Mouse (Mus musculus) forebrain, embryonic 16.5 days (tissue): ENCODE measurements around the gene Jkamp. TPM values are rescaled to one million over a fixed set of nuclear protein-coding genes. Genes with fewer than 3 reads are reported as not detected.
A peak's percentile ranks its signal among the peaks of the same experiment; 100 is the strongest.

Experiments used
- ATAC-seq: fragments of 200-750 bp; cut with Nextera tagmentation; 2 replicates; pipeline ENCODE4 v1.8.0; 2017; ENCODE audit warnings: mild to moderate bottlenecking, moderate library complexity
- H3K27ac ChIP-seq: fragments of 300-500 bp; sonication (generic); 2 replicates; pipeline ENCODE4 v1.5.1; 2014; ENCODE audit warnings: low read length, control low read depth
- H3K27me3 ChIP-seq: fragments of 300-500 bp; sonication (generic); replicated peaks from 2 replicates; pipeline ENCODE4 v1.6.1; 2014; ENCODE audit warnings: low read length; ENCODE audit not compliant: control insufficient read depth, insufficient read depth
- H3K36me3 ChIP-seq: fragments of 300-500 bp; sonication (generic); 2 replicates; pipeline ENCODE4 v1.6.1; 2014; ENCODE audit not compliant: control insufficient read depth, insufficient read depth
- H3K4me1 ChIP-seq: fragments of 300-500 bp; sonication (generic); replicated peaks from 2 replicates; pipeline ENCODE4 v1.6.1; 2014; ENCODE audit warnings: low read length; ENCODE audit not compliant: control insufficient read depth, insufficient read depth
- H3K4me2 ChIP-seq: fragments of 300-500 bp; sonication (generic); 2 replicates; pipeline ENCODE4 v1.6.1; 2014; ENCODE audit warnings: mild to moderate bottlenecking, low read length, control low read depth
- H3K4me3 ChIP-seq: fragments of 300-500 bp; sonication (generic); replicated peaks from 2 replicates; pipeline ENCODE4 v1.5.1; 2014; ENCODE audit warnings: mild to moderate bottlenecking, low read length, control low read depth
- H3K9ac ChIP-seq: fragments of 300-500 bp; sonication (generic); replicated peaks from 2 replicates; pipeline ENCODE4 v1.6.1; 2014; ENCODE audit warnings: low read depth, low read length, control low read depth
- H3K9me3 ChIP-seq: fragments of 300-500 bp; sonication (generic); 2 replicates; pipeline ENCODE4 v1.6.1; 2016; ENCODE audit warnings: low read length; ENCODE audit not compliant: control insufficient read depth
- WGBS: fragments of 180-500 bp; shearing (Covaris S2); extraction: QIAGEN DNeasy Blood & Tissue Kit; methylation state at CpG from one replicate; pipeline ENCODE4 v1.1.7; 2014; 5-methylcytosine and 5-hydroxymethylcytosine counted together
- polyA plus RNA-seq: library from polyadenylated mRNA; unstranded; fragments of >200 nt; fragmentation: Nextera tagmentation; extraction: Ambion mirVana; gene quantifications from 2 replicates; pipeline ENCODE4 v1.2.1, GENCODE M21; 2015

The Jkamp gene
- polyA plus RNA-seq, 1 experiment from 2014 or later: 128 TPM

DNA sequence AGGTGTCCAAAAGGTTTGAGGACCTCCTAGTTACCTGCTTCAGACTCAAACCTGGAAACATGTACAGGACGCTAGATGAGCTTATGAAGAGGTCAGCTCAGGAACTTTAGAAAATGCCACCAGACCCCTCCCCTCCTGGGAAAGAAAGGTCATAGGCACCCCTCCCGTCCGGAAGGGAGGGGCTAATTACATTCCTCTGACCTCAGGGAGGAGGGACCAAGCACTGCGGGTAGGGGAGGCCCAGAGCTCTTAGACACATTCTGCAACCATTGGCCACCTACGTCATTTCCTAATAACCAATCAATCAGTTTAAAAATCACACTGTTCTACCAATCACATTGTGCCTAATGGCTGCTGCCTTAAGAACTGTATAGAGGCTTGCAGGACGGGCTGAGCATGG is 32.8 kb upstream of the Jkamp start:
- H3K4me2 ChIP-seq: no peak overlapping the region

DNA sequence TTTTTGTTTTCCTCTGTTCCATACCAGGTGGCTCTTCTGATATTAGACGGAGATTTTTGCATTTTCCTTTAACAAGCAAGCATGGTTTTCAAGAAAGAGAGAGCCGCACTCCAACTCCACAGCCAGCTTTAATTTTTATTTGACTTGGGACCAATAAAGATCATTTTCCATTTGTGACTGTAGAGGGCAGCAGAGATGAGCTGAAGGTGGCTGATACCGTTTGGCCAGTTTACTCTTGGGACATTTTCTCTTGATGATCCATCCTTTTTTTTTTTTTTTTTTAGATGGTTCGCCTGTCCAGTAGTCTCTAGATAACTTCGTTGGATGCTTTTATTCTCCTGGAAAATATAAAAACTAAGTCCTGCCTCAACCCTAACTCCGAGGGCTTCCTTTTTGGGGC is 32.1 kb upstream of the Jkamp start:
- no peak overlapping the region for H3K4me2 ChIP-seq
- no peak overlapping the region for H3K4me3 ChIP-seq
- no peak overlapping the region for H3K27ac ChIP-seq
- no peaks in the 10 kb centered on the region for H3K4me1 ChIP-seq
- H3K27me3 ChIP-seq: no peaks in the 10 kb centered on the region
- WGBS: 44% methylated on average over 6 of the region's 6 CpGs
- ATAC-seq: no peak
- H3K9ac ChIP-seq: no peak overlapping the region
- H3K9me3 ChIP-seq: no peaks in the 10 kb centered on the region
- no peaks in the 10 kb centered on the region for H3K36me3 ChIP-seq

More for the DNA sequence above, 32.8 kb upstream of the Jkamp start:
- 81% methylated on average over 6 of the region's 6 CpGs for WGBS
- Histone ChIP-seq H3K27me3 (no peaks in the 10 kb centered on the region), H3K4me3 (no peak overlapping the region), H3K36me3 (no peaks in the 10 kb centered on the region), H3K9ac (no peak overlapping the region), H3K27ac (no peak overlapping the region), H3K4me1 (no peaks in the 10 kb centered on the region), H3K9me3 (no peaks in the 10 kb centered on the region)
- ATAC-seq: no peak

DNA sequence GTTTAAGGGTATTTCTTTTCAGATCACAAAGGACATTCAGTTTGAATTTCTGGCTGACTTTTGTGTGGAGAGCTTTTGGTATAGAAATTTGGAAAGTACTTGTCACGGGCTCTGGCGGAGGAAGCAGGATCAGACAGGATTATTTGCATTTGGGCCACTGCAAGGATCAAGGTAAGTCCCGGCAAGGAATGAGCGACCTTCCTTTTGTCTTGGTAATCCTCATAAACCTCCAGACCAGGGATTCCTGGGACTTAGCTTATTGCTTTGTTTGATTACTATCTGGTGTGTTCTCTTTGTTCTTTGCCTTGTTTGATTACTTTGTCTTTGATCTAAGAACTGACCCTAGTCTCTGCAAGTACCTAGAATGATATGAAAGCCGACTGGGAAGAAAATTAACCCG is 31.5 kb upstream of the Jkamp start:
- H3K4me2 ChIP-seq: no peak overlapping the region
- H3K4me1 ChIP-seq: no peaks in the 10 kb centered on the region
- WGBS: 19% methylated on average over 6 of the region's 6 CpGs
- no peak for ATAC-seq
- H3K9me3 ChIP-seq: no peaks in the 10 kb centered on the region
- H3K9ac ChIP-seq: no peak overlapping the region
- H3K27ac ChIP-seq: no peak overlapping the region
- no peaks in the 10 kb centered on the region for H3K27me3 ChIP-seq
- no peaks in the 10 kb centered on the region for H3K36me3 ChIP-seq
- no peak overlapping the region for H3K4me3 ChIP-seq

DNA sequence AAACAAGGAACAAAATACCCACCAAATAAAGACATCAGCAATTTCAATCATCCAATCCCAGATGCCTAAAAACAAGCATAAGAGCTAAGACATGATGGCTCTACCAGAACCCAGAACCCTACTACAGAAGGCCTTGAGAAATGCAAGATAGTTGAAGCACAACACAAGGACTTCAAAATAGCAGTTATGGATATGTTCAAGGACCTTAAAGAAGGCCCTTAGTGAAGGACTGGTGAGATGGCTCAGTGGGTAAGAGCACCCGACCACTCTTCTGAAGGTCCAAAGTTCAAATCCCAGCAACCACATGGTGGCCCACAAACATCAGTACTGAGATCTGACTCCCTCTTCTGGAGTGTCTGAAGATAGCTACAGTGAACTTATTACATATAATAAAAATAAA is 27.6 kb upstream of the Jkamp start:
- ATAC-seq: no peak
- 93% methylated on average over 1 of the region's 1 CpGs for WGBS
- no peak overlapping the region for H3K4me2 ChIP-seq

GRCm38 (mm10) chr12:72069626-72070326 is 15.6 kb upstream of the Jkamp start:
- Histone ChIP-seq H3K4me1 (peaks cover 7% of the 10 kb centered on the region; the same call in 1 of the 2 replicates), H3K4me2 (peak overlapping the region; percentile 89), H3K9me3 (no peaks in the 10 kb centered on the region), H3K27me3 (peaks cover 8% of the 10 kb centered on the region; the same call in 1 of the 2 replicates), H3K27ac (no peak overlapping the region; the same call in 1 of the 2 replicates), H3K9ac (peak overlapping the region; percentile 80), H3K36me3 (no peaks in the 10 kb centered on the region), H3K4me3 (peak overlapping the region; percentile 80)
- WGBS: 4% methylated on average over 40 of the region's 40 CpGs
- ATAC-seq: peak; percentile 61; the same call in 1 of the 2 replicates

More for the DNA sequence above, 27.6 kb upstream of the Jkamp start:
- H3K9ac ChIP-seq: no peak overlapping the region
- no peak overlapping the region for H3K27ac ChIP-seq
- H3K4me1 ChIP-seq: no peaks in the 10 kb centered on the region
- H3K27me3 ChIP-seq: no peaks in the 10 kb centered on the region
- no peaks in the 10 kb centered on the region for H3K36me3 ChIP-seq
- no peaks in the 10 kb centered on the region for H3K9me3 ChIP-seq
- no peak overlapping the region for H3K4me3 ChIP-seq

- H3K4me3 ChIP-seq: peak within 1 kb of the TSS; percentile 80
- peak within 1 kb of the TSS; percentile 80 for H3K9ac ChIP-seq
- ATAC-seq: peak; percentile 91
- peak within 1 kb of the TSS; percentile 80 for H3K27ac ChIP-seq
- WGBS: under 1% methylated on average over 94 of the region's 94 CpGs
- peak within 1 kb of the TSS; percentile 89 for H3K4me2 ChIP-seq
- peaks cover 7% of the 10 kb centered on the region; the same call in 1 of the 2 replicates for H3K4me1 ChIP-seq
- no peaks in the 10 kb centered on the region for H3K36me3 ChIP-seq
- H3K27me3 ChIP-seq: peaks cover 8% of the 10 kb centered on the region; the same call in 1 of the 2 replicates
- H3K9me3 ChIP-seq: no peaks in the 10 kb centered on the region
These were observed 14.8 kb upstream of the Jkamp start, which contains the start of gene Gpr135 for GRCm38 (mm10) chr12:72070327-72071269. Gpr135 (minus strand) TSS chr12:72071125.

DNA sequence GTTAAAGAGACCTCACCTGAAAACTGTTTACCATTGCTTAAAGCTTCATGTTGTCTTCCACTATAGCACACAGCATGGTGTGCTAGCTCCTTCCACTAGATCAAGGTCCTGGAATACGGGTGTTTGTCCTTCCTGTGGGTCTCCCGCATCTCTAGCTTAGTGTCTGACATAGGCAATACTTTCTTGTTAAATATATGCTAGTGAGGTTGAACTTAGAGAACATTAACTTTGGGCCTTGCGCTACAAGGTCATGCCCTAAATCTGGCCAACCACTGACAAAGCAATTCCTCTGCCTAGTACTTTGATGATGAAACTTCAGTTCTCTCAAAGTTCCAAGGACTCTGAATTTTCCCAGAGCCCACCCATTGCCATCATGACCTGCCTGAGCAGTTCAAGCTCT is 7.1 kb upstream of the Jkamp start:
- no peaks in the 10 kb centered on the region for H3K27me3 ChIP-seq
- no peak overlapping the region for H3K27ac ChIP-seq
- H3K9me3 ChIP-seq: no peaks in the 10 kb centered on the region
- no peak overlapping the region for H3K4me3 ChIP-seq
- H3K4me2 ChIP-seq: no peak overlapping the region
- no peak for ATAC-seq
- H3K36me3 ChIP-seq: no peaks in the 10 kb centered on the region
- WGBS: 96% methylated on average over 3 of the region's 3 CpGs
- H3K4me1 ChIP-seq: 0 out of 2 replicates have a peak, but pooled peaks cover 3% of the 10 kb centered on the region
- no peak overlapping the region for H3K9ac ChIP-seq

DNA sequence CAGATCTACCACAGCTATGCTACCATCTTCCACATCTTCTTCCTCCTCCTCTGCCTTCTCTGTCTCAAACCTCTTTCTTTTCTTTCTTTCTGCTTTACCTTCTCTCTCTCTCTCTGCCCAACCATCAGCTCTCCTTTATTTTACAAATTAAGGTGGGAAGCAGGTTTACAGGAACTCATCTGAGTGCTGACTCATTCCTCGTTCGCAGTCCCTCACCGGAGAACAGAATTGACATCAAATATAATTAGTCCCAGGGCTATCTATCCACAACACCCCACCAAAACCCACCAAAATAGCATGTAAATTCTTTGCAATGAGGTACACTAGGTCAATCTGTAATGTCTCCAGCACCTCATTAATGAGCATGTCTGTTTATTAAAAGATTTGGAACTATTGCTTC is 3.4 kb upstream of the Jkamp start:
- WGBS: 80% methylated on average over 3 of the region's 3 CpGs
- no peak overlapping the region for H3K4me3 ChIP-seq
- H3K4me2 ChIP-seq: no peak overlapping the region
- ATAC-seq: no peak
- H3K9me3 ChIP-seq: no peaks in the 10 kb centered on the region
- H3K36me3 ChIP-seq: no peaks in the 10 kb centered on the region
- H3K27ac ChIP-seq: no peak overlapping the region
- no peak overlapping the region for H3K9ac ChIP-seq
- H3K4me1 ChIP-seq: peaks cover 12% of the 10 kb centered on the region
- no peaks in the 10 kb centered on the region for H3K27me3 ChIP-seq

- 34% methylated on average over 18 of the region's 18 CpGs for WGBS
- no peaks in the 10 kb centered on the region for H3K9me3 ChIP-seq
- H3K9ac ChIP-seq: no peak overlapping the region
- no peak overlapping the region for H3K4me2 ChIP-seq
- no peaks in the 10 kb centered on the region for H3K36me3 ChIP-seq
- no peak for ATAC-seq
- H3K4me3 ChIP-seq: no peak overlapping the region
- H3K27ac ChIP-seq: no peak overlapping the region
- no peaks in the 10 kb centered on the region for H3K27me3 ChIP-seq
- H3K4me1 ChIP-seq: peaks cover 14% of the 10 kb centered on the region
These were observed 3.0 kb upstream of the Jkamp start for GRCm38 (mm10) chr12:72082370-72082769.
